Mouse (Mus musculus): ENCODE results near the gene Htr5a. TPM values are rescaled to one million over a fixed set of nuclear protein-coding genes. Genes with fewer than 3 reads are reported as not detected.

Gene Htr5a
- polyA plus RNA-seq (2015; fragmentation: Nextera tagmentation; extraction: Ambion mirVana): not detected in 2 replicates

- WGBS: 4% methylated on average over 25 of the region's 25 CpGs
- ATAC-seq (ENCODE audit: low FRiP score, low read depth): peak; percentile 82
- H3K9me3 ChIP-seq: no peaks in the 10 kb centered on the region
- peaks cover 37% of the 10 kb centered on the region for H3K27me3 ChIP-seq
- H3K4me3 ChIP-seq: 0 out of 2 replicates have a peak within 1 kb of the TSS, but pooled peaks have one; percentile 15
- no peak within 1 kb of the TSS for H3K27ac ChIP-seq
- H3K4me2 ChIP-seq (replicated peaks): peak within 1 kb of the TSS; percentile 49
- no peaks in the 10 kb centered on the region for H3K4me1 ChIP-seq
- H3K9ac ChIP-seq: no peak within 1 kb of the TSS
- H3K36me3 ChIP-seq: no peaks in the 10 kb centered on the region
These were observed at the start of gene Htr5a for GRCm38 (mm10) chr5:27841701-27842295. Gene Htr5a, plus strand, starts transcription at chr5:27842149.

- Histone ChIP-seq H3K9me3 (no peaks in the 10 kb centered on the region), H3K27me3 (no peaks in the 10 kb centered on the region), H3K9ac (peak overlapping the region; percentile 89), H3K27ac (peak overlapping the region; percentile 89; the same call in 1 of the 2 replicates), H3K4me2 (replicated peaks) (peak overlapping the region; percentile 76), H3K4me3 (peak overlapping the region; percentile 76), H3K36me3 (peaks cover 21% of the 10 kb centered on the region), H3K4me1 (peaks cover 22% of the 10 kb centered on the region)
- 14% methylated on average over 8 of the region's 8 CpGs for WGBS
- ATAC-seq (ENCODE audit: low FRiP score, low read depth): no peak
These were observed 49.8 kb upstream of the Htr5a start for GRCm38 (mm10) chr5:27792173-27792470.

- peak overlapping the region; percentile 76; the same call in 1 of the 2 replicates for H3K4me3 ChIP-seq
- 52% methylated on average over 9 of the region's 9 CpGs for WGBS
- H3K9me3 ChIP-seq: no peaks in the 10 kb centered on the region
- H3K27ac ChIP-seq: no peak overlapping the region
- H3K4me2 ChIP-seq (replicated peaks): peak overlapping the region; percentile 76
- H3K27me3 ChIP-seq: no peaks in the 10 kb centered on the region
- no peak for ATAC-seq (ENCODE audit: low FRiP score, low read depth)
- H3K9ac ChIP-seq: peak overlapping the region; percentile 89; the same call in 1 of the 2 replicates
- H3K36me3 ChIP-seq: peaks cover 16% of the 10 kb centered on the region
- H3K4me1 ChIP-seq: peaks cover 22% of the 10 kb centered on the region
These were observed 49.3 kb upstream of the Htr5a start for GRCm38 (mm10) chr5:27792531-27793205.

GRCm38 (mm10) chr5:27793923-27794322 is 48.0 kb upstream of the Htr5a start:
- peaks cover 4% of the 10 kb centered on the region; the same call in 1 of the 2 replicates for H3K36me3 ChIP-seq
- H3K4me2 ChIP-seq (replicated peaks): no peak overlapping the region
- ATAC-seq (ENCODE audit: low FRiP score, low read depth): no peak
- H3K4me1 ChIP-seq: peaks cover 22% of the 10 kb centered on the region
- H3K4me3 ChIP-seq: no peak overlapping the region
- 21% methylated on average over 1 of the region's 1 CpGs for WGBS
- no peak overlapping the region for H3K27ac ChIP-seq
- H3K9me3 ChIP-seq: no peaks in the 10 kb centered on the region
- no peak overlapping the region for H3K9ac ChIP-seq
- no peaks in the 10 kb centered on the region for H3K27me3 ChIP-seq

GRCm38 (mm10) chr5:27814282-27814681 is 27.7 kb upstream of the Htr5a start:
- Histone ChIP-seq H3K27ac (no peak overlapping the region), H3K36me3 (no peaks in the 10 kb centered on the region), H3K4me1 (no peaks in the 10 kb centered on the region), H3K9me3 (no peaks in the 10 kb centered on the region), H3K9ac (no peak overlapping the region), H3K4me2 (replicated peaks) (no peak overlapping the region), H3K4me3 (no peak overlapping the region), H3K27me3 (no peaks in the 10 kb centered on the region)
- no peak for ATAC-seq (ENCODE audit: low FRiP score, low read depth)
- WGBS: 81% methylated on average over 2 of the region's 2 CpGs

GRCm38 (mm10) chr5:27818840-27819672 is 22.9 kb upstream of the Htr5a start:
- 61% methylated on average over 3 of the region's 3 CpGs for whole genome bisulfite sequencing
- Histone ChIP-seq H3K9me3 (no peaks in the 10 kb centered on the region), H3K36me3 (no peaks in the 10 kb centered on the region), H3K4me3 (no peak overlapping the region), H3K4me2 (replicated peaks) (no peak overlapping the region), H3K27ac (no peak overlapping the region), H3K27me3 (no peaks in the 10 kb centered on the region), H3K9ac (no peak overlapping the region), H3K4me1 (no peaks in the 10 kb centered on the region)
- ATAC-seq (ENCODE audit: low FRiP score, low read depth): no peak

- Histone ChIP-seq H3K27ac (no peak overlapping the region), H3K4me1 (no peaks in the 10 kb centered on the region), H3K36me3 (no peaks in the 10 kb centered on the region), H3K9ac (no peak overlapping the region), H3K4me2 (replicated peaks) (no peak overlapping the region), H3K4me3 (no peak overlapping the region), H3K27me3 (no peaks in the 10 kb centered on the region), H3K9me3 (no peaks in the 10 kb centered on the region)
- 76% methylated on average over 6 of the region's 6 CpGs for WGBS
- no peak for ATAC-seq (ENCODE audit: low FRiP score, low read depth)
These were observed 20.8 kb upstream of the Htr5a start for GRCm38 (mm10) chr5:27821161-27821560.

- no peak overlapping the region for H3K9ac ChIP-seq
- H3K27me3 ChIP-seq: no peaks in the 10 kb centered on the region
- no peak overlapping the region for H3K4me2 ChIP-seq (replicated peaks)
- H3K27ac ChIP-seq: no peak overlapping the region
- no peaks in the 10 kb centered on the region for H3K36me3 ChIP-seq
- 25% methylated on average over 7 of the region's 7 CpGs for WGBS
- H3K4me3 ChIP-seq: no peak overlapping the region
- no peak for ATAC-seq (ENCODE audit: low FRiP score, low read depth)
- H3K9me3 ChIP-seq: no peaks in the 10 kb centered on the region
- no peaks in the 10 kb centered on the region for H3K4me1 ChIP-seq
These were observed 14.0 kb upstream of the Htr5a start for GRCm38 (mm10) chr5:27827971-27828370.

- Histone ChIP-seq H3K4me1 (no peaks in the 10 kb centered on the region), H3K4me2 (replicated peaks) (no peak overlapping the region), H3K27me3 (no peaks in the 10 kb centered on the region), H3K9me3 (no peaks in the 10 kb centered on the region), H3K4me3 (no peak overlapping the region), H3K27ac (no peak overlapping the region), H3K36me3 (no peaks in the 10 kb centered on the region), H3K9ac (no peak overlapping the region)
- no peak for ATAC-seq (ENCODE audit: low FRiP score, low read depth)
- 81% methylated on average over 2 of the region's 2 CpGs for WGBS
These were observed 6.9 kb upstream of the Htr5a start for GRCm38 (mm10) chr5:27835096-27835495.

- Histone ChIP-seq H3K4me1 (no peaks in the 10 kb centered on the region), H3K36me3 (no peaks in the 10 kb centered on the region), H3K4me3 (no peak overlapping the region), H3K27me3 (peaks cover 26% of the 10 kb centered on the region), H3K27ac (no peak overlapping the region), H3K4me2 (replicated peaks) (no peak overlapping the region), H3K9me3 (no peaks in the 10 kb centered on the region), H3K9ac (no peak overlapping the region)
- ATAC-seq (ENCODE audit: low FRiP score, low read depth): no peak
- WGBS: 38% methylated on average over 4 of the region's 4 CpGs
These were observed 3.9 kb upstream of the Htr5a start for GRCm38 (mm10) chr5:27838061-27838460.

- no peak for ATAC-seq (ENCODE audit: low FRiP score, low read depth)
- no peaks in the 10 kb centered on the region for H3K36me3 ChIP-seq
- H3K9ac ChIP-seq: no peak overlapping the region
- H3K4me3 ChIP-seq: no peak overlapping the region
- no peaks in the 10 kb centered on the region for H3K4me1 ChIP-seq
- no peak overlapping the region for H3K4me2 ChIP-seq (replicated peaks)
- no peaks in the 10 kb centered on the region for H3K9me3 ChIP-seq
- H3K27ac ChIP-seq: no peak overlapping the region
- peaks cover 37% of the 10 kb centered on the region for H3K27me3 ChIP-seq
- 71% methylated on average over 28 of the region's 28 CpGs for WGBS
These were observed 847 bp downstream of the Htr5a start for GRCm38 (mm10) chr5:27842671-27843320.

- 78% methylated on average over 5 of the region's 5 CpGs for WGBS
- Histone ChIP-seq H3K27ac (no peak overlapping the region), H3K9ac (no peak overlapping the region), H3K36me3 (no peaks in the 10 kb centered on the region), H3K4me3 (no peak overlapping the region), H3K9me3 (no peaks in the 10 kb centered on the region), H3K4me1 (no peaks in the 10 kb centered on the region), H3K4me2 (replicated peaks) (no peak overlapping the region), H3K27me3 (peaks cover 22% of the 10 kb centered on the region)
- no peak for ATAC-seq (ENCODE audit: low FRiP score, low read depth)
These were observed 5.0 kb downstream of the Htr5a start for GRCm38 (mm10) chr5:27846979-27847378.

All from limb, embryonic 13.5 days (tissue).